Mouse (Mus musculus) hindbrain, embryonic 13.5 days (tissue): Measurements from ENCODE around the gene Uqcrh. TPM values are rescaled to one million over a fixed set of nuclear protein-coding genes. Genes with fewer than 3 reads are reported as not detected.

Experiments
- ATAC-seq: fragments of 200-750 bp; cut with Nextera tagmentation; 2 replicates; pipeline ENCODE4 v1.8.0; 2017; ENCODE audit warnings: moderate TSS enrichment; ENCODE audit not compliant: low FRiP score
- H3K27ac ChIP-seq: fragments of 300-500 bp; sonication (generic); 2 replicates; pipeline ENCODE4 v1.5.1; 2015; ENCODE audit warnings: inconsistent platforms, mild to moderate bottlenecking, moderate library complexity
- H3K27me3 ChIP-seq: fragments of 300-500 bp; sonication (generic); 2 replicates; pipeline ENCODE4 v1.6.1; 2015; ENCODE audit warnings: mild to moderate bottlenecking, inconsistent platforms
- H3K36me3 ChIP-seq: fragments of 300-500 bp; sonication (generic); 2 replicates; pipeline ENCODE4 v1.6.1; 2015; ENCODE audit warnings: mild to moderate bottlenecking, inconsistent platforms
- H3K4me1 ChIP-seq: fragments of 300-500 bp; sonication (generic); replicated peaks from 2 replicates; pipeline ENCODE4 v1.6.1; 2015; ENCODE audit warnings: inconsistent platforms
- H3K4me2 ChIP-seq: fragments of 300-500 bp; sonication (generic); 2 replicates; pipeline ENCODE4 v1.6.1; 2015; ENCODE audit warnings: inconsistent platforms, mild to moderate bottlenecking, moderate library complexity
- H3K4me3 ChIP-seq: fragments of 300-500 bp; sonication (generic); 2 replicates; pipeline ENCODE4 v1.5.1; 2015; ENCODE audit warnings: mild to moderate bottlenecking, inconsistent platforms
- H3K9ac ChIP-seq: fragments of 300-500 bp; sonication (generic); 2 replicates; pipeline ENCODE4 v1.6.1; 2015; ENCODE audit warnings: mild to moderate bottlenecking, inconsistent platforms
- H3K9me3 ChIP-seq: fragments of 300-500 bp; sonication (generic); 2 replicates; pipeline ENCODE4 v1.6.1; 2016; ENCODE audit warnings: inconsistent platforms
- WGBS: fragments of 180-500 bp; shearing (Covaris S2); methylation state at CpG from one replicate; pipeline ENCODE4 v1.1.7; 2015; 5-methylcytosine and 5-hydroxymethylcytosine counted together
- polyA plus RNA-seq: library from polyadenylated mRNA; unstranded; fragments of >200 nt; fragmentation: Nextera tagmentation; extraction: Ambion mirVana; gene quantifications from 2 replicates; pipeline ENCODE4 v1.2.1, GENCODE M21; 2015

The Uqcrh gene
- polyA plus RNA-seq, 1 experiment from 2014 or later, result 446 TPM

DNA sequence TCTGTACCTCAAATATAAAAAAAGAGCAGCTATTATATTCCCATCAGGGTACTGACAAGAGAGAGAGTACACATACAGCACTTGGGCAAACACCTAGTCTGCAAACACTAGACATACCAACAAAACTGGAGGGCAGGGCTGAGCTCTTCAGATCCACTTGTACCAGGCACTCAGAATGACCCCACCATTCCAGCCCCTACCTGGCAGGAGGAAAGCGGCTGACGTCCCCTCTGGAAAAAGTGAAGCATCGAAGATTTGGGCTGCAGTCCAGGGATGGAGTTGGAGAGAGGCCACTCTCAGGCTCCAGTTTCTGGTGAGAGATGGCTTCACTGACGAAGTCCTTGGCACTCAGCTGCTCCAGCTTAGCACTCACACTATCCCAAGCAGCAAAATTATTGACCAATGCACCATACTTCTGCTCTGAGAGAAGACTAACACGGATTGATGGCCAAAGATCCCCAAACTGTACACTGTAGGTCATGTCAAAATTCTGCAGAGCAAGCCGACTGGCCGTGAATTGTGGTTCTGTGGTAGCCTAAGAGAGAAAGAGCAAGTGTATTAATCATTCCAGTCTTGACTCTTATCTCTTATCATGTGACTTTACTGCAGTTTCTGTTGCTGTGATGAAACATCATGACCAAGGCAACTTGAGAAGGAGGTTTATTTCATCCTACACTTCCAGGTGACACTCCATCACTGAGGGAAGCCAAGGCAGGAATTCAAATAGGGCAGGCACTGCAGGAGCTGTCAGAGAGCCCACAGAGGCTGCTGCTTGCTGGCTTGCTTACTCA, 26.5 kb downstream of the Uqcrh start:
- Histone ChIP-seq H3K4me2 (no peak overlapping the region), H3K27ac (no peak overlapping the region), H3K36me3 (peaks cover 19% of the 10 kb centered on the region), H3K9ac (no peak overlapping the region), H3K27me3 (no peaks in the 10 kb centered on the region), H3K4me3 (no peak overlapping the region), H3K4me1 (peaks cover 8% of the 10 kb centered on the region), H3K9me3 (no peaks in the 10 kb centered on the region)
- ATAC-seq, result no peak
- WGBS, result 85% methylated on average over 7 of the region's 7 CpGs

DNA sequence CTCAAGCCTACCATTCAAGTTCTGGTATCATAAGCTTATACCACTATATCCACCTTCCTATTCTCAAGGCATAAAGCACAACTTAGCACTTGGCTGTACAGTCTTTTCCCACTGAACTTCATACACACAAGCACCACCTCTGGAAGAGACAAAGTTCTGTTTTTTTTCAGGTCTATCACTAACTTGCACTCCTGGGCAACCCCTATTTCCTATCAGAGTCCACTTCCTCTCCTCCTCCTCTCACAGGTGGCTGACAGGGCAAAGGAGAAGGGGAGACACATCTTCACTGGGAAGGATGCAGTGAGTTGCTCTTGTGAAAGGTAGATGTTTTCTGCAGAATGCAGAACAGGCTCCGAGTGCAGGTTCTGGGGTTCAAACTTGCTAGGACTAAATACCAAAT, 27.2 kb downstream of the Uqcrh start:
- H3K9me3 ChIP-seq, result no peaks in the 10 kb centered on the region
- peaks cover 22% of the 10 kb centered on the region for H3K36me3 ChIP-seq
- ATAC-seq, result no peak
- no peaks in the 10 kb centered on the region for H3K27me3 ChIP-seq
- peaks cover 4% of the 10 kb centered on the region for H3K4me1 ChIP-seq
- H3K27ac ChIP-seq, result no peak overlapping the region
- H3K4me3 ChIP-seq, result no peak overlapping the region
- no peak overlapping the region for H3K4me2 ChIP-seq
- 94% methylated on average over 1 of the region's 1 CpGs for WGBS
- H3K9ac ChIP-seq, result no peak overlapping the region

DNA sequence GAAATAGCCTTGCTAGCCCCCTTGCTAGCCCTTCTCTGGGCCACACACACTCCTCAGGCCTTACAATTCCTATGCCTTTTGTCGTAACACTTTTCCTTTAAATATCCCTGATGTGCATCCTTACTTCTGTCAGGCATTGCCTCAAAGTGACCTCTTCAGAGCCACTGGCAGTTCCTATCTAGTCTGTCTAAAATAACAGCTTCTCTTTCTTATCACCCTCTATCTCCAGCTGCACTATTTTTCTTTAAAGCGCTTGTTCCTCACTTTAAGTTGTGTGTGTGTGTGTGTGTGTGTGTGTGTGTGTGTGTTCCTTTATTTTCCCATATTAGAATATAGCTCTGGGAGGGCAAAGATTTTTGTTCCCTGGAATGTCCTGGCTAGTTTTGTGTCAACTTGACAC, 28.3 kb downstream of the Uqcrh start:
- H3K4me1 ChIP-seq, result no peaks in the 10 kb centered on the region
- peaks cover 29% of the 10 kb centered on the region for H3K36me3 ChIP-seq
- no peaks in the 10 kb centered on the region for H3K9me3 ChIP-seq
- ATAC-seq, result no peak
- H3K27ac ChIP-seq, result no peak overlapping the region
- 92% methylated on average over 2 of the region's 2 CpGs for WGBS
- H3K4me2 ChIP-seq, result no peak overlapping the region
- H3K27me3 ChIP-seq, result no peaks in the 10 kb centered on the region
- H3K4me3 ChIP-seq, result no peak overlapping the region
- no peak overlapping the region for H3K9ac ChIP-seq

DNA sequence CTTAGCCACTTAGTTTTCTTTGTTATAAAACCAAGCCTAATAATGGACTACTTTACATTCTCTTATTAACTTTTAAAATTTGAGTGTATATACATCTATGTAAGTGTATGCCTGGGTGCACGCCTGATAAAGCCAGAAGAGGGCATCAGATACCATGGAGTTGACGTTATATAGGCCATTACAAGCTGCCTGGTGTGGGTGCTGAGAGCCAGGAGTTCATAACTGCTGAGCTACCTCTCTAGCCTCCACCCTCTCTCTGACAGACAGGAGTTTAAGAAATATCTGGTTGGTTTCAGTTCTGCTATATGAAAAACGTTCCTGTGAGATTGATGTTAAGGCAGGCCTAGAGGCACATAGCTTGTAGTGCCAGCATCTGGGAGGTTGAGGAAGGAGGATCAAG, 32.7 kb downstream of the Uqcrh start:
- no peaks in the 10 kb centered on the region for H3K27me3 ChIP-seq
- no peaks in the 10 kb centered on the region for H3K4me1 ChIP-seq
- H3K4me3 ChIP-seq, result no peak overlapping the region
- ATAC-seq, result no peak
- H3K36me3 ChIP-seq, result peaks cover 18% of the 10 kb centered on the region
- no peak overlapping the region for H3K9ac ChIP-seq
- H3K9me3 ChIP-seq, result no peaks in the 10 kb centered on the region
- 79% methylated on average over 3 of the region's 3 CpGs for WGBS
- no peak overlapping the region for H3K4me2 ChIP-seq
- no peak overlapping the region for H3K27ac ChIP-seq

DNA sequence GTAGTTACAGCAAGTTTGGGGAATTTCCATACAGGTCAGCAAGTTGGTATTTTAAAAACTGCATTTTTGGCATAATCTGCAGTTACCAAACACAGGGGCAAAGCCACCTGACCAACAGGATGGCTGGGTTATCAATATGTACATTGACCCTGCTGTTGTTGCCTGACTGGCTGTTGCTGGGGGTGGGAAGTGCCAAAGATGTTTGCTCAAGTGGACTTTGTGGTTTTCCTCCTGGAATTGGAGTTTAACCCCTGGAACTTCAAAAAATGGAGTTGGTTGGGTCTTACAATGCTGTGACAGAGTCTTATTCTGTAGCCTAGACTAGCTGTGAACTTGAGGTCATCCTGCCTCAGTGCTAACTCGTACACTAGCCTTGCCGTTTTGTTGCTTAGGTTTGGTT, 34.4 kb downstream of the Uqcrh start:
- H3K4me2 ChIP-seq, result no peak overlapping the region

DNA sequence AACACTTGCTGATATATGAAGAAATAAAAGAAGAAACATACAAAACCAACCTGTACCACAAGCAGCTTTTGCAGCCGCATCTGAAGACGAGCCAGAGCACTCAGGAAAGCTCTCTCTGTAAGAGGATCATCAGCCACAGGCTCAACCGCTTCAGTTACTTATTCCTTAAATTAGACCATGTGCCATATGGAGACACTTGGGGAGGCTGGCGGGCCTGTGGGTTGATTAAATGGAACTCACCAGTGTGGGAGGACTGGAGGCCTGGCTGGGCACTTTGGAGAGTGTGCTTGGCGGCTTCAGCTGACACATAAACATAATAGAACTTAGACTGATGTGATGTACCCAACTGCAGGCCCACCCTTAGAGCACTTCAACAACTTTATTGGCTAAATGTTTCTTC, 41.5 kb downstream of the Uqcrh start:
- no peak overlapping the region for H3K9ac ChIP-seq
- no peak overlapping the region for H3K4me3 ChIP-seq
- no peaks in the 10 kb centered on the region for H3K4me1 ChIP-seq
- no peak overlapping the region for H3K4me2 ChIP-seq
- no peaks in the 10 kb centered on the region for H3K27me3 ChIP-seq
- no peaks in the 10 kb centered on the region for H3K9me3 ChIP-seq
- 88% methylated on average over 5 of the region's 5 CpGs for WGBS
- no peak for ATAC-seq
- H3K27ac ChIP-seq, result no peak overlapping the region
- peaks cover 35% of the 10 kb centered on the region for H3K36me3 ChIP-seq

More for the DNA sequence above, 34.4 kb downstream of the Uqcrh start:
- Histone ChIP-seq H3K9ac (no peak overlapping the region), H3K9me3 (no peaks in the 10 kb centered on the region), H3K36me3 (peaks cover 21% of the 10 kb centered on the region), H3K4me3 (no peak overlapping the region), H3K27ac (no peak overlapping the region), H3K27me3 (no peaks in the 10 kb centered on the region), H3K4me1 (no peaks in the 10 kb centered on the region)
- WGBS, result 93% methylated on average over 2 of the region's 2 CpGs
- ATAC-seq, result no peak

DNA sequence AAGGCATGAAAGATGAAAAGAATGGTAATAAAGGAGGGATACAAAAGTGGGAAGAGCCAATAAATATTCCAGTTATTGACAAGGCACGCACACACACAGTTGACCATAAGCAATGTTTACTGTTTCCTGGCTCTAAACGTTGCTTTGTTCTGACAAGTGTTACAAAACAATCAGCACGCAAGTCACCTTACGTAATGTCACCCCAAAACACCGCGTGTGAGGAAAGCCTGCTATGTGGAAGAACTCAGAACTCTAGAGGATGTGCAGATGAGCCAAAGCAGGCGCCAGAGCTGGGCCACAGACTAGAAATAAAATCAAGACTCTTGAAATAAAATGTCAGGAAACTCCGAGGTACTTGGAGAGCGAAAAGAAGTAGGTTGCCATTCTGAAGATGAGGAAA, 42.0 kb downstream of the Uqcrh start:
- ATAC-seq, result no peak
- H3K36me3 ChIP-seq, result peaks cover 35% of the 10 kb centered on the region
- H3K4me3 ChIP-seq, result no peak overlapping the region
- 90% methylated on average over 9 of the region's 9 CpGs for WGBS
- H3K9me3 ChIP-seq, result no peaks in the 10 kb centered on the region
- no peak overlapping the region for H3K9ac ChIP-seq
- no peaks in the 10 kb centered on the region for H3K4me1 ChIP-seq
- no peak overlapping the region for H3K27ac ChIP-seq
- H3K27me3 ChIP-seq, result no peaks in the 10 kb centered on the region
- H3K4me2 ChIP-seq, result no peak overlapping the region

DNA sequence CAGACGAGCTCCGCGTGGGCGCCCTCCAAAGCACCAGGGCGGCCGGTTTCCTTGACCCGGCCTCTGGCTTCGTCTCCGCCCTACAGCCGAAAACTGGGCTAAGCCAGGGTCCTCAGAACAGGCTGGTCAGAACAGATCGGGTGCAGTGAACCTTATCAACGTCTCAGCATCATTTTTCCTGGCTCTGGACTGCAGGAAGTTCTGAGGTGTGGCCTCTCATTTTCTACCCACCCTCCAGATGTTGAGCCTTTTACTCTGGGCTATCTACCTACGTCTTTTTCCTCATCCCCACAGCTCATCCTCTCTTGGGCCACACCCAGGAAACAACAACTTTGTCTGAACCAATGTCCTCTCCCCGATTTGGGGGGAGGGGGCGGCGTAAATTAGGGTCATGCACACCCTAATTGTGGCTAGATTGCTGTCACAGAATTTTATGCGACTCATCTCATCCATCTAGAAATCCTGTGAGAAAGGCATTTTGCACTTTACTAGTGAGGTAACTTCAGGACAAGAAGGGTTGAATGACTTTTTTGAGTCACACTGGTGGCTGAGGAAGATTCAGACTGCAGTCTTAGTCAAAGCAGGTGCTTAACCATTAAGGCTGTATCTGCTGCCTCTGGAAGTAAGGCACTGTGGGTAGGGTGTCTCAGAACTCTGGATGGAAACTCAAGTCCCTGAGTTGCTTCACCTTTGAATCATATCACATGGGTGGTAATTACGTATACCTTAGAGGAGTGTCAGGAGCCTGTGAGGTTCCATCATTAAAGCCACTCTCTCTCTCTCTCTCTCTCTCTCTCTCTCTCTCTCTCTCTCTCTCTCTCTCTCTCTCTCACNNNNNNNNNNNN, 56.7 kb downstream of the Uqcrh start, which contains the start of gene Faah:
Gene Faah, minus strand, starts transcription at position 25 of the 845 bp plus-strand sequence.
- Histone ChIP-seq H3K4me1 (peaks cover 17% of the 10 kb centered on the region), H3K9me3 (no peaks in the 10 kb centered on the region), H3K4me3 (peak within 1 kb of the TSS; percentile 68), H3K36me3 (no peaks in the 10 kb centered on the region), H3K4me2 (peak within 1 kb of the TSS; percentile 86), H3K27ac (peak within 1 kb of the TSS; percentile 49), H3K27me3 (peaks cover 62% of the 10 kb centered on the region), H3K9ac (peak within 1 kb of the TSS; percentile 80)
- 9% methylated on average over 18 of the region's 18 CpGs for WGBS
- ATAC-seq, result peak; percentile 72

DNA sequence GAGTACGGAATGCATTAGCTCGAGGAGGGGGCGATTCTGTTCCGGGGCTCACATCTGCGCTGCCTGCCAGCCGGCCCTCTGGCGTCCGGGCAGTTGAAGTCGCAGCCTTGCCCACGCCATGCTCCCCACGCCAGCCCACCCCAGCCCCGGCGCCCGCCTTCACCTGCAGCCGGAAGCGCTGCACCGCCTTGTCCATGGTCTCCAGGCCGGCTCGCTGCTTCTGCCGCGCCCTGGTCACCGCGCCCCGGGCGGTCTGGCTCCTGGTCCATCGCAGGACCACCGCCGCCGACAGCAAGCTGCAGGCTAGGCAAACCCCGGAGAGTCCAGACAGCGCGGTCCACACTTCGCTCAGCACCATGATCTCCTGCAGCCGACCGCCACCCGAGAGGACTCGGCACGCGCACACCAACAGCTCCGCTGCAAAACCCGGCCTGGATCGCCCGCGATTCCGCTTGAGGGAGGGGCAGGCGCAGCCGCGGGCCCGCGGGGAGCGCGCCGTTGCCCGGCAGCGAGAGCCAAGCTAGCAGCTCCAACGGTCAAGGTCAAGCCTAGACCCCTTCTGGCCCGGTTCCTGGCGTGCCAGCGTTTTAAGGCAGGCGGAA, 57.5 kb downstream of the Uqcrh start:
- Histone ChIP-seq H3K4me2 (peak overlapping the region; percentile 86), H3K4me3 (peak overlapping the region; percentile 68), H3K27ac (peak overlapping the region; percentile 49), H3K9ac (peak overlapping the region; percentile 80), H3K36me3 (no peaks in the 10 kb centered on the region), H3K27me3 (peaks cover 62% of the 10 kb centered on the region), H3K9me3 (no peaks in the 10 kb centered on the region), H3K4me1 (peaks cover 17% of the 10 kb centered on the region)
- ATAC-seq, result peak; percentile 91
- under 1% methylated on average over 60 of the region's 60 CpGs for WGBS

Other genes starting within 250 kb of the Uqcrh start
- 4.8 and 6.4 TPM in 2 replicates for gene Mob3c, start 247.0 kb downstream of the Uqcrh start, polyA plus RNA-seq
- gene Mknk1, start 235.9 kb downstream of the Uqcrh start, polyA plus RNA-seq, result 21.3 and 23.7 TPM in 2 replicates
- not detected in 2 replicates for gene Kncn, start 190.7 kb downstream of the Uqcrh start, polyA plus RNA-seq
- 0.12 and 0.30 TPM in 2 replicates for gene 6430628N08Rik, start 184.4 kb downstream of the Uqcrh start, polyA plus RNA-seq
- gene Dmbx1, start 135.1 kb downstream of the Uqcrh start, polyA plus RNA-seq, result 12.7 and 14.3 TPM in 2 replicates
- gene Faah, start 57.1 kb downstream of the Uqcrh start, polyA plus RNA-seq, result 13.0 and 13.3 TPM in 2 replicates
- 13.8 and 15.7 TPM in 2 replicates for gene Nsun4, start 21.2 kb downstream of the Uqcrh start, polyA plus RNA-seq
- gene Lrrc41, start 198 bp upstream of the Uqcrh start, polyA plus RNA-seq, result 66.4 and 68.5 TPM in 2 replicates
- gene Rad54l, start 48.6 kb upstream of the Uqcrh start, polyA plus RNA-seq, result 11.4 and 12.1 TPM in 2 replicates
- 62.6 and 63.7 TPM in 2 replicates for gene Pomgnt1, start 48.8 kb upstream of the Uqcrh start, polyA plus RNA-seq
- gene Lurap1, start 76.3 kb upstream of the Uqcrh start, polyA plus RNA-seq, result 1.7 and 1.9 TPM in 2 replicates
- gene Tspan1, start 92.5 kb upstream of the Uqcrh start, polyA plus RNA-seq, result 0.19 and 0.22 TPM in 2 replicates
- not detected in 2 replicates for gene 1700042G07Rik, start 98.3 kb upstream of the Uqcrh start, polyA plus RNA-seq
- gene Gm49337, start 98.3 kb upstream of the Uqcrh start, polyA plus RNA-seq, result not detected in 2 replicates
- 86.2 and 86.4 TPM in 2 replicates for gene Pik3r3, start 146.5 kb upstream of the Uqcrh start, polyA plus RNA-seq